In the genomic region with DNA sequence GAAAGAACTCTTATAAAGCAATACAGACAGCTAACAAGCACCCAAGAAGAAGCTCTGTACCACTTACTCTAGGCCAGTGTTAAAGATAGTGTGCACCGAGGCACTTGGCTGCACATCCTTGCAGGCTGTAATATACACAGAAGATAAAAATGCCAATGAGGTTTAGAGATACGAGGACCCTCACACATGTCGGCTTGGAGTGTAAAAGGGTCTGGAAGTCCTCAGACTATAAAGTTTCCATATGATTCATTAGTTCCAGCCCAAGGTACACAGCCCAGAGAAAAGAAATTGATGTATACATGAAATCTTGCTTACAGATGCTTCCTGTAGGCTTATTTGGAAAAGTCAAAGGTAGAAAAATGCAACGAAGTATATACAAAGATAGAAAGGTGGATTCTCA, we compare ENCODE assay signal across 20 mouse cellular contexts.
DNase-seq lines count a peak whose midpoint lies in the region; ATAC-seq lines count a peak whose summit lies in the region.
"Had no signal": no experiment of that assay in that cellular context is flagged by ENCODE, and none has a peak within 500 bp of the region (broad histone marks: within the 10 kb centered on the region; RNA-seq: fewer than 3 reads in every experiment).

No protein-coding gene starts in this region.

- 0 out of 2 replicates have a peak, but pooled peaks cover 6% of the 10 kb centered on the region for H3K4me1 ChIP-seq in embryonic facial prominence, embryonic 15.5 days
- H3K4me1 ChIP-seq in embryonic facial prominence, embryonic 10.5 days = peaks cover 4% of the 10 kb centered on the region
- H3K4me1 ChIP-seq in kidney, embryonic 14.5 days (ENCODE audit: control insufficient read depth, insufficient read depth, low read length) = peaks cover 13% of the 10 kb centered on the region; the same call in 1 of the 2 replicates
- 0 out of 2 replicates have a peak, but pooled peaks cover 6% of the 10 kb centered on the region for H3K4me1 ChIP-seq in limb, embryonic 15.5 days
- 0 out of 2 replicates have a peak, but pooled peaks cover 5% of the 10 kb centered on the region for H3K4me1 ChIP-seq in limb, embryonic 10.5 days
- 0 out of 2 replicates have a peak, but pooled peaks cover 7% of the 10 kb centered on the region for H3K4me1 ChIP-seq in stomach, embryonic 15.5 days
- H3K4me1 ChIP-seq: forebrain, embryonic 12.5 days; hindbrain, embryonic 12.5 days had no signal

- H3K9me3 ChIP-seq in embryonic facial prominence, embryonic 15.5 days (replicated peaks) = no peaks in the 10 kb centered on the region
- no peaks in the 10 kb centered on the region for H3K9me3 ChIP-seq in embryonic facial prominence, embryonic 10.5 days
- H3K9me3 ChIP-seq in kidney, embryonic 14.5 days (ENCODE audit: control insufficient read depth, low read length) = no peaks in the 10 kb centered on the region
- no peaks in the 10 kb centered on the region for H3K9me3 ChIP-seq in limb, embryonic 15.5 days
- H3K9me3 ChIP-seq in limb, embryonic 10.5 days (replicated peaks) = no peaks in the 10 kb centered on the region
- H3K9me3 ChIP-seq in stomach, embryonic 15.5 days = no peaks in the 10 kb centered on the region
- H3K9me3 ChIP-seq: embryonic facial prominence, embryonic 12.5 days; forebrain, embryonic 12.5 days; G1E; heart, embryonic 12.5 days; hindbrain, embryonic 12.5 days had no signal

- no peak for ATAC-seq in embryonic facial prominence, embryonic 15.5 days (ENCODE audit: insufficient number of reproducible peaks, low FRiP score, low TSS enrichment, low read depth)
- no peak for ATAC-seq in kidney, embryonic 14.5 days (ENCODE audit: low FRiP score, low TSS enrichment)
- no peak for ATAC-seq in limb, embryonic 15.5 days (ENCODE audit: insufficient number of reproducible peaks, low FRiP score, low TSS enrichment, low read depth)
- ATAC-seq in stomach, embryonic 15.5 days (ENCODE audit: insufficient read depth, low FRiP score, low read depth) = no peak
- ATAC-seq: CD4-positive, CD25-positive, alpha-beta regulatory T cell, adult 4 months; forebrain, embryonic 16.5 days had no signal

- no peak for DNase-seq in embryonic facial prominence, embryonic 10.5 days (ENCODE audit: low spot score)
- no peak for DNase-seq in kidney, adult 9 months
- DNase-seq in limb, embryonic 10.5 days (ENCODE audit: low spot score) = no peak
- DNase-seq: adrenal gland, adult 8-10 months; adrenal gland, postnatal 36 days; B cell, adult 2 months; cerebellum, adult 2 months; embryo, embryonic 11 days; heart, adult 2 months had no signal

- H3K4me2 ChIP-seq in embryonic facial prominence, embryonic 15.5 days (replicated peaks) = no peak overlapping the region
- H3K4me2 ChIP-seq in kidney, embryonic 14.5 days (replicated peaks; ENCODE audit: low read depth, low read length) = no peak overlapping the region
- no peak overlapping the region for H3K4me2 ChIP-seq in limb, embryonic 15.5 days
- no peak overlapping the region for H3K4me2 ChIP-seq in stomach, embryonic 15.5 days
- H3K4me2 ChIP-seq: embryonic facial prominence, embryonic 12.5 days; forebrain, embryonic 12.5 days; heart, embryonic 12.5 days; hindbrain, embryonic 12.5 days had no signal

- H3K27ac ChIP-seq in embryonic facial prominence, embryonic 15.5 days (replicated peaks) = peak overlapping the region; percentile 36
- H3K27ac ChIP-seq in embryonic facial prominence, embryonic 10.5 days (replicated peaks) = no peak overlapping the region
- H3K27ac ChIP-seq in kidney, embryonic 14.5 days (ENCODE audit: low read depth, low read length) = peak overlapping the region; percentile 76; the same call in 1 of the 2 replicates
- 0 out of 2 replicates have a peak overlapping the region, but pooled peaks have one; percentile 9 for H3K27ac ChIP-seq in limb, embryonic 15.5 days
- H3K27ac ChIP-seq in limb, embryonic 10.5 days = no peak overlapping the region
- peak overlapping the region; percentile 72 for H3K27ac ChIP-seq in stomach, embryonic 15.5 days
- H3K27ac ChIP-seq: embryonic facial prominence, embryonic 12.5 days; forebrain, embryonic 12.5 days; heart, adult 2 months; hindbrain, embryonic 12.5 days had no signal

- H3K9ac ChIP-seq in embryonic facial prominence, embryonic 15.5 days = no peak overlapping the region
- no peak overlapping the region for H3K9ac ChIP-seq in kidney, embryonic 14.5 days (ENCODE audit: low read depth, low read length)
- H3K9ac ChIP-seq in limb, embryonic 15.5 days = no peak overlapping the region
- no peak overlapping the region for H3K9ac ChIP-seq in stomach, embryonic 15.5 days
- H3K9ac ChIP-seq: embryonic facial prominence, embryonic 12.5 days; forebrain, embryonic 12.5 days; heart, embryonic 12.5 days; hindbrain, embryonic 12.5 days had no signal

- no peaks in the 10 kb centered on the region for H3K36me3 ChIP-seq in embryonic facial prominence, embryonic 15.5 days
- no peaks in the 10 kb centered on the region for H3K36me3 ChIP-seq in embryonic facial prominence, embryonic 10.5 days (replicated peaks)
- H3K36me3 ChIP-seq in kidney, embryonic 14.5 days (ENCODE audit: control insufficient read depth, insufficient read depth, low read length) = no peaks in the 10 kb centered on the region
- H3K36me3 ChIP-seq in limb, embryonic 15.5 days = no peaks in the 10 kb centered on the region
- no peaks in the 10 kb centered on the region for H3K36me3 ChIP-seq in limb, embryonic 10.5 days
- no peaks in the 10 kb centered on the region for H3K36me3 ChIP-seq in stomach, embryonic 15.5 days
- H3K36me3 ChIP-seq: embryonic facial prominence, embryonic 12.5 days; forebrain, embryonic 12.5 days; G1E; heart, embryonic 12.5 days; hindbrain, embryonic 12.5 days had no signal

- no peak overlapping the region for H3K4me3 ChIP-seq in embryonic facial prominence, embryonic 15.5 days (replicated peaks)
- no peak overlapping the region for H3K4me3 ChIP-seq in embryonic facial prominence, embryonic 10.5 days
- H3K4me3 ChIP-seq in kidney, embryonic 14.5 days (ENCODE audit: low read length) = no peak overlapping the region
- no peak overlapping the region for H3K4me3 ChIP-seq in limb, embryonic 15.5 days
- H3K4me3 ChIP-seq in limb, embryonic 10.5 days = no peak overlapping the region
- H3K4me3 ChIP-seq in stomach, embryonic 15.5 days (replicated peaks) = no peak overlapping the region
- H3K4me3 ChIP-seq: embryonic facial prominence, embryonic 12.5 days; forebrain, embryonic 12.5 days; heart, adult 2 months; heart, embryonic 12.5 days; hindbrain, embryonic 12.5 days had no signal

- H3K27me3 ChIP-seq in embryonic facial prominence, embryonic 15.5 days = no peaks in the 10 kb centered on the region
- H3K27me3 ChIP-seq in embryonic facial prominence, embryonic 10.5 days (replicated peaks; ENCODE audit: low read depth, poor library complexity, severe bottlenecking) = no peaks in the 10 kb centered on the region
- no peaks in the 10 kb centered on the region for H3K27me3 ChIP-seq in kidney, embryonic 14.5 days (ENCODE audit: control insufficient read depth, insufficient read depth, low read length)
- no peaks in the 10 kb centered on the region for H3K27me3 ChIP-seq in limb, embryonic 15.5 days
- no peaks in the 10 kb centered on the region for H3K27me3 ChIP-seq in limb, embryonic 10.5 days (ENCODE audit: low read depth, poor library complexity, severe bottlenecking)
- H3K27me3 ChIP-seq in stomach, embryonic 15.5 days (replicated peaks) = no peaks in the 10 kb centered on the region
- H3K27me3 ChIP-seq: embryonic facial prominence, embryonic 12.5 days; forebrain, embryonic 12.5 days; heart, embryonic 12.5 days; hindbrain, embryonic 12.5 days had no signal

- 58% methylated on average over 4 of the region's 4 CpGs for WGBS in embryonic facial prominence, embryonic 15.5 days
- 84% methylated on average over 4 of the region's 4 CpGs for WGBS in embryonic facial prominence, embryonic 10.5 days
- WGBS in kidney, embryonic 14.5 days = 24% methylated on average over 4 of the region's 4 CpGs
- WGBS in limb, embryonic 15.5 days = 46% methylated on average over 4 of the region's 4 CpGs
- WGBS in limb, embryonic 10.5 days = 81% methylated on average over 4 of the region's 4 CpGs
- 48% methylated on average over 4 of the region's 4 CpGs for WGBS in stomach, embryonic 15.5 days

Comparison
In these comparisons a context has a peak if more than half of its experiments do, and no peak if none do; other contexts are left out.
1. H3K27ac ChIP-seq: peak in embryonic facial prominence, embryonic 15.5 days (single experiment), kidney, embryonic 14.5 days (single experiment), limb, embryonic 15.5 days (single experiment) and stomach, embryonic 15.5 days (single experiment); none in embryonic facial prominence, embryonic 10.5 days (single experiment) and limb, embryonic 10.5 days (single experiment).